Mouse (Mus musculus) layer of hippocampus, postnatal 36 days (tissue): ENCODE measurements at regions not wholly inside any gene's neighbourhood (a gene's known extent, or its start where the extent isn't known, plus 50 kb on each side); places are given as distances from the start of the nearest gene placed in this dataset.

Source experiments
- DNase-seq, 2 experiments: peaks; one replicate each; pipeline ENCODE4 v3.0.0; 2022

DNA sequence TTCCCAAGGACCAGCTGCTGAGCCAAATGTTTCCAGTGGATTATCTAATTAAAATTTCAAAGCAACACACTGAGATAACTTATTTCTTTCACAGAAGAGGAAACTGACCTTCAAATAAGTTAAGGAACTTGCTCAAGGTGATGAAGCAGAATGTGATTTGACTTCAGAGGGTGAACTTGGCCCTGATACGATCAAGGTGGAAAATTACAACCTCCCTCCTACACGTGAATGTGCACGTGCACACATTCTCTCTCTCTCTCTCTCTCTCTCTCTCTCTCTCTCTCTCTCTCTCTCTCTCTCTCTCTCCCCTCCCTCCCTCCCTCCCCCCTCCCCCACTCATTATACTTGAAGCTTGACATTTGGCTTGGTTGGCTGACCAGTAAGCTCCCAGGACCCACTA lies 131.8 kb upstream of the Cxcr4 start:
- no peak for DNase-seq

DNA sequence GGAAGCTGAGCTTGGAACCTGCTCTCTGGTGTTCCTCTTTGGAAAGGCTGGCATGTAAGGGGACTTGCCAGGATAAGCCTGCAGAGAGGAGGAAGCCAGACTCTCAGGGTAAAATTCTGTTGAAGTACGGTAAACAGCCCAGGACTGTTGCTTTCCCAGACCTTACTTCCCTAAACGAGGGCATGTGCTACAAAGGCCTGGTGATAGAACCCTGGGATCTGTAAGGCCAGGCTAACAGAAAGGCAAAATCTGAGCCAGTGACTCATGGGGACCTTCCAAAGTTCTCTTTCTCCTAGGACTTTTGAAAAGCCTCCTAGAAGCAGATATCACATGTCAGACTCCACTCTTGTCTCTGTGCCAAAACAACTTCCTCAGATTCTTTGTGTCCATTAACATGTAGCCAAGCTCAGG lies 130.0 kb upstream of the Cxcr4 start:
- DNase-seq: no peak

DNA sequence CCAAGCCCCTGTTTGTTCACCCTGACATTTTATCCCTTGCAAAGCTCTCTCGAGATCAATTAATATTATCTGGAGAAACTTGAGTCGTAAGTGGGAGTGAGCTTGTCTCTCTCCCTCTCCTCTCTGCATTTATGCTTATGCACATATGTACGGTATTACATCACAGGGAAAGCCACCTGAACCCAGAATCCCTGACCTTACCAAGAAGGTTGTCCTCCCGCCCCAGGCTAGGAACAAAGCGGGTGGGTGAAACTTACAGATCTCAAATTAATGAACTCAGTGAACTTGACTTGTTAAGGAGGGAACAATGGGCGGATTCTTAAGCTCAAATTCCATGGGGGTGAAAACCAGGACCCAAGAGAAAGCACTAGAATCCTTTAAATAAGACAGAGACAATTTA lies 122.8 kb upstream of the Cxcr4 start:
- DNase-seq: no peak

DNA sequence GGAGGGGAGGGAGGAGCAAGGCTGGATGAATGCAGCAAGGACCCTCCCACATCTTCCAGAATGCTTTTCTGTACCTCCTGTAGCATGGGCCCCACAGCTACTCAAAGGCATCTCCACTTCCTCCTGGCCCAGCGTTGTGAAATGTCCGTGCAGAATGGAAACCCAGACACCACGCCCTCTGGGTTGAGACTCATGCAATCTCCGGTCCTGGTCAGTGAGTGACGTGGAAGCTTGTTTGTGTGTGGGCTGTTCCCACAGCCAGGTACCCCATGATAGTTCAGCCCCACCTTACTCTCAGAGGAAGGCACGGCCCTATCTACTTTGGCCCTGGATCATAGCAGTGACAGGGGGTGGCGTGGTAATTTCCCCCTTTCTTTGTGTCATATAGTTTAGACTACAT lies 120.8 kb upstream of the Cxcr4 start:
- no peak for DNase-seq

DNA sequence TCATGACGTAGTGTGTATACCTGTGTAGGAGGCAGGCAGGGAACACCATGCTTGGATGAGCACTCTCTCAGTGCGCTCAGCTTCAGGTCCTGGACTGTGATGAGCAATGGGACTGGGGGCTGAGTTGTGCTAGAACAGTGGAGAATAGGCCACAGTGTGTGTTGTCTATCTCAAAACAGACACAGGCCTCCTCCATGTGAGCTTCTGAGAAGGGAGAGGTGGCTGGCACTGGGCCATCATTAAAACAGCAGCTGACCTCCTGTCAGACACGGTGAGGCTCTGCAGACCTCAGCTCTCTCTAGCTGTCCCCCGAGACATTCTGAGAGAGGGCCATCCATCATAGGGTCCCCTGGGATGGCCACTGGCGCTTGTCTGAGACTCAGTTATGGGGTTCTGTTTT lies 119.0 kb upstream of the Cxcr4 start:
- no peak for DNase-seq

DNA sequence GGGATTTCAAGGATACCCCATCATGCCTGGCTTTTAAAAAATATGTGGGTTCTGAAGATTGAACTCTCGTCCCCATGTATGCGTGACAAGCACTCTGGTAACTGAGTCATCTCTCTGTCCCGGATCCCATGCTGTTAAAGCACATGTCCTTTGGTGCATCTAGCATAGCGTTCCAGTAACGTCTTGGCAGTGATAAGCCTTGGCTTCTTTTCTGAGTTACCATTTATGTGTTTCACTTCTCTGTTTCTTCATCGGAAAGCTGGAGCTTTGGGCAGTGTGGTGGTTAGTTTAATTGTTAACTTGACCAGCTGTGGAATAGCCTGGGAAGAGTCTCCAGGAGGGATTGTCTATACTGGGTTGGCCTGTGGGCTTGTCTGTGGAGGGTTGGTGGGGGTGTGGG lies 115.7 kb upstream of the Cxcr4 start:
- DNase-seq: no peak

DNA sequence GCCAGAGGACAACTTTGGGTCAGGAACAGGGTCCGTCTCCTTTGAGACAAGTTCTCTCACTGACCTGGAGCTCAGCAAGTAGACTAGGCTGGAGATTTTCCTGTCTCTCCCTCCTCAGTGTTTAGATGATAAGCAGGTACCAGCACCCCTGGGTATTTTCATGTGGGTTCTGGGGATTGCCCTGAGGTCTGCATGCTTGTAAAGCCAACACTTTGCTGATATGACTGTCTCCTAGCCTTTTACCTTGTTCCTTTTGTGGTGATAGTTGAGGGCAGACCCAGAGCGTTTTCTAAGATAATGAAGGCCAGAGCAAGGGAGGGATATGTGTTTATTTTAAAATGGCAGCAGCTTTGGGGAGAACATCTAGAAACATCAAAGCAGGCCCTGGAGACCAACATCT lies 114.1 kb upstream of the Cxcr4 start:
- DNase-seq: no peak

DNA sequence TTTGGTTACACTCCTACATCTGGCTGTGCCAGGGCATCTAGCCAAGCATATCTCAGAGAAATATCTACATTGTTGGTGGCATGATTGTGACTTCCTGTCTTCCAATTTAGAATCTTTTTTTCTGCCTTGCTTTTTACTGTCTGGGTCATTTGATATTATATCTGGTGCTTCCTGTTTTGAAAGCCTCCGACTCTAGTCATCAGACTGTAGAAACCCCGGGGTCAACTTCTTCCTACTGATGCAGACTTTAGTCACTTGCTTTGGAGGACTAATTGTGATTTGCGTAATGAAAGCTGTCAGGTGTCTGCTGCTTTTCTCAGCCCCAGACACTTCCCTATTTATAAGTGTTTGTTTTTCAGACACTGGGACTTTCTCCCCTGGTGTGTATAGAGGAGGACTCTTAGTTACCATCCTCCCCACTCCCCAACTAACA lies 113.0 kb upstream of the Cxcr4 start:
- DNase-seq: no peak

DNA sequence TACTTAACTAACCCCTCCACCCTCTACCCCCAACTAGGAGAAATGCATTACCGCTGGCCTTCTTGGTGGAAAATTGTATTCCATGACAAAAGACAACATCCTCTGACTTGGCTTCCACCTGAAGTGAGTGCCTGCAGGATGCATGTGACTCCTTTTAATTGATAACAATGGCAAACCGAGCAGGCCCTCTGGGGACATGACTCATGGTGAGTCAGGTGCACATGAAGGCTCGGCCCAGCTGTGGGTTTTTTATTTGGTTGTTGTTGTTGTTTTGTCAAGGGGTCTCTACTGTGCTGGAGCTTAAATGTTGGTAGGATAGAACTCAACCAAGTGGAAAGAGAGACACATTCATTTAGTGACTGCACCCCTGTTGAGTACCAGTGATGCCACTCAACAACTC lies 109.2 kb upstream of the Cxcr4 start:
- DNase-seq: no peak

DNA sequence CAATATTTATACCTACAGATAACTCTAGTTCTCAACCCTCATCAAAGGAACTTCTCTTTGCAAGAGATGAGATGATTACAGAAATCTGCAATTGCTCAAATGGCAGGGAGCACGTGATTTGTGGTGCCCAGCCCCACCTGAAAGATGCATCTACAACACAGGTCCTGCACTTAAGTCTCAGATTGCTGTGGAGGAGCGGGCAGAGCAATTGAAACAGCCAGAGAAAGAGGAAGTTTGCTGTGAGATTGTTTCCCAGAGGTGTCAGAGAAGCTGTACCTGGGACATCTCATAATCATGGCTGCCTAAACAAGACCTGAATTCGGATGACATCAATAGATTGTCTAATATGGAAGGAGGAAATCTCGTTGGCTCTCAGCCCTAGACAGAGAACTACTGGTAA lies 105.9 kb upstream of the Cxcr4 start:
- DNase-seq: no peak

DNA sequence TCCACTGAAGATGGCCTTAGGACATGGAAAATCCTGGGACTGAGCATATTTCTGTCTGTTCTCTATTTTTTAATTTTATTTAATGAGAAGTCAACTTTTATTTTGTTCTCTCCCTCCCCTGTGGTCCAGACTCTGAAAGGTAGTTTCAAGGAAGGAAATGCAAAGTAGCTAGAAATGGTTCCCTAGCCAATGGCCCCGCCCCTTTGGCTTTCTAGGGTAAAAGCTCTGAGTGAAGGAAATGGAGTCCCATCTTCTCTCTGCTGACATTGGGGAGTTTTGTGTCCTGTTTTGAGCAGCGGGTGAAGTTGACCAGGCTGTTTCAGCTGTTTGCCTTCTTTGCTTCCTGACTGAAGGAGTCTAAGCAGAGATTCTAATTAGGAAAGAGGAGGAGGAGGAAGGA lies 103.8 kb upstream of the Cxcr4 start:
- no peak for DNase-seq

DNA sequence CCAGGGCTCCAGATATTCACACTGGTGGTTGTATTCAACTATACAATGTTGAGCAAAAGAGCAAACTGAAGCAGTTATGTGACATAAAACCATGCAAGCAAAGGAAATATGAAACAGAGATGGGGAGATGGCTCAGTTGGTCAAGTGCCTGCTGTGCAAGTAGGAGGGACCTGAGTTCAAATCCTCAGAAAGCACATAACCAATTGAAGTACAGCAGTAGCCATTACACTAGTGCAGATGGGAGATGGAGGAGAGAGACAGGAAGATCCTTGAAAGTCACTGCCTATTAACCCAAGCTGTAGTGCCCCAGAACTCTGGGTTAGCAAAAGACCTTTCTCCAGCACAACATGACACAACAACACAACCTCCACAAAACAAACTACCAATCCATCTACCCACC lies 100.7 kb upstream of the Cxcr4 start:
- DNase-seq: no peak

DNA sequence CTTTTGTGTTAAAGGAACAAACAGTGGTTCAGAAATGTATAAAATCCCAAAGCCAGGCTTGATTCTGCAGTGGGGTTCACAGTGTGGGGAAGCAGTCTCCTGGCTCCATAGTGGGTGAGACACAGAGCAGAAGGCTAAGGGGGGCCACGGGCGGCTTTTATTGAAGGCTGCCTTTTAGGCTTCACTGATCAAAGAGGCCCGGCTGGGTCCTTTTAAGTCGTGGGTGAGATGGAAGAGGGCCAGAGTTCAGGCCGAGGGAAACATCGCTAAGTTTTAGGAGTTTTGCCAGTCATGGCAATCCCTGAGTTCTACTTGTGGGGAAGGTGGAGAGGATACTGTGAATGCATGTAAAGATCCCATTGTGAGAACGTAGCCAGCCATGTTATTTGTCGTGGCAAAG lies 100.2 kb upstream of the Cxcr4 start:
- DNase-seq: no peak

DNA sequence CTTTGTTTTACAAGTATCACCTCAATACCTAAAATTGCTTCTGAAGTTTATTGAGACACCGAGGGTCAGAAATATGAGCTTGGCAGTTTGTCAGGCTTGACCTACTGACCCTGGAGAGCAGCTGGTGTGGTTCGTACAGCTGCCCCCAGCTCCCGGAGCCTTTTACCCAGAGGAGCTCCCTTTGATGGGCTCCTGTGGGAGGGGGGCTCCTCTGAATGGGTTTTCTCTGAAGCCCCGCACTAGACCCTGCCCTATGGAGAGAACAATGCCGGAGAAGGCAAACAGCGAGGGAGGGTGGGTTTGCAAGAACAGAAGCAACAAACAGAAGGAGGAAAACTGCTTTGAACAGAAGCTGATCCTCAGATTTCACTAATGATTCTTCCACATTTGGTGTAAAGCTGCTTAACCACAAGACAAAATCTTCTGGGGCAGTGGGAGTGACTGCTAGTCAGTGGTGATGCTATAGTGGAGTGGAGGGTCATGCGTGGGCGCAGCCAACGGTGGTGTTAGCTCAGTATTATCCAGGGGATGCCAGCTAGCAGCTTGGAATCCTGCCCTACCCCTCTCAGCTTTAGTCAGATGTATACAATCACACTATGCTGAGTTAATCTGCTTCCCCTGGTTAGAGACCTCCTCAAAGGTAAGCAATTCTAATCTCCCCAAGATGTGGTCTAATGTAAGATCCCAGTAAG lies 95.3 kb upstream of the Cxcr4 start:
- DNase-seq: no peak

DNA sequence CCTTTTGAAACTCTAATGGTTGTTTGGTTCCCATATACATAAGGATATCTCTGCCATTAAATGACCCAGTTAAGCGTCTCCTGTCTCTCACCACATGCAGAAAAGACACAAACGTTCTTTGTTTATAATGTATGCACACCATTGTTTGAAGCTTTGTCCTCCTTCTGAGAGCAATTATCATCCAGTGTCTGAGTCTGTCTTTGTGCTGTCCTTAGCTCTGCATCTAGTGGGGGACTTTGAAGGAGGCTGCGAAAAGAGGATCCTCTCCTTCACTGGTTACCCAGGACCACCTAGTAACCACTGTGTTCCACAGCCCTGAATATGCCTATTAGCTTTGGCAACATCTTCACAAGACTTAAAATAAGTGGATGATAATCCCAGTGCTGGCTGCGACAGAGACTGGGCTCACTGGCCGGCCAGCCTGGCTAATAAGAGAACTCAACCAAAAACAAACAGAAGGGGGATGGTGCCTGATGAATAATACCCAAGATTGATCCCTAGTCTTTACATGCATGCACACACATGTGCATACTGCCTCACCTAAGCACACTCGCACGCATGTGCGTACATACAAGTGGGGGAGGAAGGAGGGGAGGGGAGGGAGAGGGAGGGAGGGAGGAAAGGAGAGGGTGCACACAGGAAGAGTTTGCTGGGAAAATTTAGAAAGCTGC lies 93.5 kb upstream of the Cxcr4 start:
- no peak for DNase-seq

DNA sequence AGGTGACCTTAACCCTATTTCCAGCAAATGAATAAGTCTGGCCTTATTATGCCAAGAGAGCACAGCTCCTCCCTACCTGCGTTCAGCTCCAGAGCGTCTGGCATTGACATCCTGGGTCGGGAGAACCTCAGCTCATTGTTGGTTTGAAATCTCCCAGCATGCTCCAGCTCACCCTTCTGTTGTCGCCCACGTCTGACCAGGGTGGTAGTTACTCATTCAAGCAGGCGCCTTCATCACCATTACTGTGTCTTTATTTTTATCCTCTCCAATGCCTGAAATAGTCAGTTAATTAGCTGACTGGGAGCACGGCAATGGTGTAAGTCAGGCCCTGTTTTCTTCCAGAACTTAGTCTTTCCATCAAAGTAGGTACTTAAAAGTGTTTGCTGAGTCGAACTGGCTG lies 90.8 kb upstream of the Cxcr4 start:
- peak in 1 of 2 experiments; percentile 24 for DNase-seq

DNA sequence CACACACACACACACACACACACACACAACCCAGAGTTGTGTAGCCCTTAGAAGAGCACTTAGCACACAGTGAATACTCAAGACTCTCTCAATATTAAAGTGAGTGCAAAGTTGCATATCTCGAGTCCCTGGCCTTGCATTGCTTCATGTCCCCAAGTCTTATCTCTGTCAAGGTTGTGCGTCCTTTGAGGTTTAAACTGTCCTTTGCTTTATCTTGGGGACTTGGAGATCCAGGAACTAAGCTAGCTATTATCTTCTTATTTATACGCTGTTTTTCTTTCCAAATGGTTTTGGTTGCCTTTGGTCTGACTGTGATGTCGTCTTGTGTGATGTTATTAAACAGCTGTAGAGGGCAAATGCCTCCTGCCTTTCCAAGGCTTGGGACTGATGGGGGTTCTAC lies 89.2 kb upstream of the Cxcr4 start:
- DNase-seq: no peak

DNA sequence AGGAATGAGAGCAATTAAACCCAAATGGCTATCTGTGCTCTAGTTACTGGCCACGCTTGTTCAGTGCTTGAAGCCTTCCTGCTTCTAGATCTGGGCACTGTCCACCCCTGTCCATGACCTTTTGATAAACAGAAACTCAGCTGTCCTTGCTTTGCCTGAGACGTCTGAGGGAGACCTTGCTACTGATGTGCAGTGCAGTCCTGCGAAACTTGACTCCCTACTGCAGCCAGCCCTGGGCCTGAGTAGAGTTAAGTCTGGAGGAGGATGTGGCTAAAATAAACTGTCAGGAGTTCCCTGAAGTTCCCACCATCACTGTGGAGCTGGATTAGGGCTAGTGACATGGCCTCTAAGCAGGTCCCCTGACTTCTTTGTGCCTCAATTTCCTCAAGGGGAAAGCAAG lies 88.4 kb upstream of the Cxcr4 start:
- no peak for DNase-seq

DNA sequence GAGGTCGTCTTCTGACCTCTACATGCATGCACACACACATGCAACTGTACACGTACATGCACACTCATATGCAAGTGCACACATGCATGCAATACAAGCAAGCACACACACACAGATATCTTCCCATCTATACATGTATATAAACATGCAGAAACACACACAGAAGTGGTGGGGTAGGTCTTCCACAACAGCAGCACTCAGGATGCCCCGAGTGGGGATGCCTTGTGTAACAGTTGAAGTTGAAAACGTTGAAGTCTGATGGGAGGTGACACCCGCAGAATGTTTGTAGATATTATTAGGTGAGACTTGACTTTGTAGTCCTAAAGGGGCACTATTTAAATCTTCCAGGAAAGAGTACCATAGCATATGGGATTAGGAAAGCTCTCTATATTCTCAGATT lies 87.9 kb upstream of the Cxcr4 start:
- no peak for DNase-seq

DNA sequence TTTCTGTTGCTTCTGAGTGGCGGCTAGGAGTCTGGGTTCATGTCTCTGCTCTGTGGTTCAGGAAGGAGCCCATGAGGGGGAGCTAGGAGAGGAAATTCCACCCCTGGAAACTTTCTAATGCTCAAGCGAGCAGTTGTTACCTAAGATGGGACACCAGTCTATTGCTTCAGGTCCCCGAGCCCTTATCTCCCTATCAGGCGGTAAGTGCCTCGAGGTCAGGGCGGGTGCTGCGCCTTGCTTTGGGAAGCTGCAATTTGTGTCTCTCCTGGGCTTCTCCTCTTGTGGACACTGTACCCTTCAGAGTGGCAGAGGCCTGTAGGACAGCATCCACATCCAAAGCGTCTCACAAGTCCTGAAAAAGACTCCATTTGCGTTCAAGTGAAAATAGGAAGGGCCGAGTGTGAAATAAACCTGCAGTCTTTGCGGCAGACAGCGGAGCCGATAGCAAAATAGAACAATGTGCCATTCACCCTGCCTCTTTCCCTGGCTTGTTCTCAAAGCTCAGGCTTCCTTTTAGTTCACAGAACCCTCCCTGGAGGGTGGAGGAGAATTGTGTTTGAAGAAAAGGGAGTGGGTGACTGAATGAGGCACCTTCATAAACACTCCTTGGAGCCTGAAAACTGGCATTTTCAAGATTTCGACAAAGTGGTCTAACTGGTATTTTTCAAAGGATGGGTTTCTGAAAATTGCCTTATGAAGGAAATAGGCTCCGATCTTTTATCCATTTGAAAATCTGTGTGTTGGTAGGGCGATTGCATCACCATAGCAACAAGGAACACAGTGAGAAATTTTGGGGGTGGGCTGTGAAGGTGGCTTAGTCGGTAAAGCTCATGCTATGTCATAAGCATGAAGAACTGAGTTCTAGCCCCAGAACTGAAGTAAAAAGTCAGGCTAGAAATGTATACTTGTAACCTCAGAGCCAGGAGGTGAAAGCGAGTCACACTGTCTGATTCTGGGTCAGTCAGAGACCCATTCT lies 87.2 kb upstream of the Cxcr4 start:
- DNase-seq: no peak

DNA sequence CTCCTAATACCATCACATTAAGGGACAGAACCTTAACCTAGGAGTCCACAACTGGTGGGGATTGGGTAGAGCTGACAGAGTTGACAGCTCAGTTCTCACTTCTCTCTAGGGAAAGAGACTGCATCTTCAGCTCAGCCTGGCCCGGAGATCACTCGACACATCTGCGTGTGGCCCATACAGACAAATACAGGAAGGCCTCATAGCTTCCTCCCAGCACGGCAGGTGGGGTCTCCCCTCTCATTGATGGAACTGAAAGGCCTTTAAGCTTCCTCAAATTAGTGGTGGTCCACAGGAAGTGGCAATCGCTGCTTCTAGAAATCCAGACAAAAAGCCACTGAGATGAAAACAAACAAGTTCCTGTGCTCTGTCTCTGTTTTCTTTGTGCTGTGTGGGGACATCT lies 83.4 kb upstream of the Cxcr4 start:
- no peak for DNase-seq

DNA sequence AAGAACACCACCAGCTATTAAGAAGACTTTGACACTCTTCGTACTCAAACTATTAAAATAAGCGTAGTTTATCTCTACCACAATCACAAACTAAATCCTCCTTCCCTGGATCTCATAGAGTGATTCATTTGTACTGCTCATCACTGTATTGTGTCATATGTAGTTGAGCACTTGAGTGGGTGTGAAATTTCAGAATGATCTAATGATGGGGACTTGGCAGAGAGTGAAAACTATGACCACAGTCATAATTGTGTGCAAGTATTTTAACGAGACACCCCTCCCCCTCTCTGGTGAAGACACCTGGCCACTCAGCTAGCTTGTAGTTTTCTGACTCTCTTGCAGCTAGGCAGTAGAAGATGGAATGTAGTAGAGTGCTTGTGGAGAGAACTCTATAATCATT lies 80.2 kb upstream of the Cxcr4 start:
- DNase-seq: no peak

DNA sequence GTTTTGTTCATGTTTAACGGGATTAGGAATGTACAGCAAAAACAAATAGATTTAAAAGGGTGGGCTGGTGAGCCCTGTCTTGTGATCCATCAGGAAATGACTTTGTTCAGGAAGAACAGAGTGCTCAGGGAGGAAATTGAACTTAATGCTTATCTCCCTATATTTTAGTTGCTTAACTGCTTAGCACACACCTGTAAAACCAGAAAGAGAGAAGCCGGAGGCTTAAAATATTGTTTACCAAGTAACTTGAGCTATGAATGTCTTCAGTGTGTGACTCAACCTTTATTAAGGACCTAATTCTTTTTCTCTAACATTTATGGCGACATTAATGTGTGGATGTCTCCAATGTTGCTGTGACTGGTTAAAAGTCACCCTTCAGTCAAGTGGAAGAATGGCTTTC lies 79.4 kb upstream of the Cxcr4 start:
- DNase-seq: no peak

DNA sequence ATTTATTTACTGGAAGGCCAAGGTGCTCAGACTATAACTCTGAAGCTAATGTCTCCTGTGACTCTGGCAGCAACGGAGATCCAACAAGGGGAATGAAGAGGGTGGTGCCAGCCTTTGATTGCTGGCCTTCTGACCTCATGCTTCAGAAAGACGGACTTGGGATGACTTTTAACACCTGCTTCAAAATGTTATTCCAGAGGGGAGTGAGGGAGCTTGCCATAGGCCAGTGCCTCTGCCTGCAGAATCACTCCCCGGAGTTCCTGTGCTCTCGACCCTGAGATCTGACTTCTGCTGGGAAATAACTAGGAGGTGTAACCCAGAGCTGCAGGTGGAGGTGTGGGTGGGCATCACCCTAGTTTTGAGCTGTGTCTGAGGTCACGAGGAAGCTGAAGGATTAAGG lies 78.9 kb upstream of the Cxcr4 start:
- DNase-seq: no peak
